Mouse (Mus musculus): ENCODE data around the gene Olfr18.

DNA sequence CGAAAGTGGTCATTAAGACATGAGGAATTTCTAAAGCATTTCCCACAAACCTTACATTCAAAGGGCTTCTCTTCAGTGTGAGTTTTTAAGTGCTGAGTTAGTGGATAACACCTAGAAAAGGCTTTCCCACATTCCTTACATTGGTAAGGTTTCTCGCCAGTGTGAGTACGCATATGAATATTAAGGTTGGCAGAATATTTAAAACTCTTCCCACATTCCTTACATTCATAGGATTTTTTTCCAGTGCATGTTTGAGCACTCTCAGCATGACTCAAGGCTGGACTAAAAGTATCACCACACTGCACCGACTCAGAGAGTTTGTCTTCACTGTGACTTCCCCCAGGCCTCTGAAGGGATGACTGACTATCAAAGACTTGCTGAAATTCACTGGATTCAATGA, 12.6 kb upstream of the Olfr18 start:
- TF ChIP-seq CTCF (IDR thresholded peaks at IDR 0.05; ENCODE audit: low read depth) (no peak), EP300 (optimal IDR thresholded peaks at IDR 0.05) (no peak)

Data from stomach, postnatal 0 days (tissue).